Mouse (Mus musculus) embryonic facial prominence, embryonic 12.5 days (tissue): ENCODE data around the gene Tsc1. TPM values are rescaled to one million over a fixed set of nuclear protein-coding genes. Genes with fewer than 3 reads are reported as not detected.

Source experiments
- ATAC-seq: fragments of 200-750 bp; cut with Nextera tagmentation; 2 replicates; pipeline ENCODE4 v1.8.0; 2017; ENCODE audit not compliant: insufficient number of reproducible peaks, insufficient read depth, low FRiP score, low TSS enrichment
- H3K27ac ChIP-seq: fragments of 300-500 bp; sonication (generic); 2 replicates; pipeline ENCODE4 v1.5.1; 2016; ENCODE audit warnings: mild to moderate bottlenecking
- H3K27me3 ChIP-seq: fragments of 300-500 bp; sonication (generic); 2 replicates; pipeline ENCODE4 v1.6.1; 2016; ENCODE audit warnings: mild to moderate bottlenecking, moderate library complexity
- H3K36me3 ChIP-seq: fragments of 300-500 bp; sonication (generic); 2 replicates; pipeline ENCODE4 v1.6.1; 2016; ENCODE audit warnings: mild to moderate bottlenecking
- H3K4me1 ChIP-seq: fragments of 300-500 bp; sonication (generic); 2 replicates; pipeline ENCODE4 v1.6.1; 2016
- H3K4me2 ChIP-seq: fragments of 300-500 bp; sonication (generic); replicated peaks from 2 replicates; pipeline ENCODE4 v1.6.1; 2016; ENCODE audit warnings: mild to moderate bottlenecking, moderate library complexity
- H3K4me3 ChIP-seq: fragments of 300-500 bp; sonication (generic); 2 replicates; pipeline ENCODE4 v1.5.1; 2016; ENCODE audit warnings: mild to moderate bottlenecking
- H3K9ac ChIP-seq: fragments of 300-500 bp; sonication (generic); 2 replicates; pipeline ENCODE4 v1.6.1; 2016; ENCODE audit warnings: mild to moderate bottlenecking, moderate library complexity
- H3K9me3 ChIP-seq: fragments of 300-500 bp; sonication (generic); 2 replicates; pipeline ENCODE4 v1.6.1; 2016; ENCODE audit warnings: mild to moderate bottlenecking, moderate library complexity
- WGBS: fragments of 180-500 bp; shearing (Covaris S2); methylation state at CpG from one replicate; pipeline ENCODE4 v1.1.7; 2016; 5-methylcytosine and 5-hydroxymethylcytosine counted together
- polyA plus RNA-seq: library from polyadenylated mRNA; unstranded; fragments of >200 nt; fragmentation: Nextera tagmentation; extraction: Ambion mirVana; gene quantifications from 2 replicates; pipeline ENCODE4 v1.2.1, GENCODE M21; 2016

Gene Tsc1
- polyA plus RNA-seq, 1 experiment from 2014 or later: 25.3 TPM

DNA sequence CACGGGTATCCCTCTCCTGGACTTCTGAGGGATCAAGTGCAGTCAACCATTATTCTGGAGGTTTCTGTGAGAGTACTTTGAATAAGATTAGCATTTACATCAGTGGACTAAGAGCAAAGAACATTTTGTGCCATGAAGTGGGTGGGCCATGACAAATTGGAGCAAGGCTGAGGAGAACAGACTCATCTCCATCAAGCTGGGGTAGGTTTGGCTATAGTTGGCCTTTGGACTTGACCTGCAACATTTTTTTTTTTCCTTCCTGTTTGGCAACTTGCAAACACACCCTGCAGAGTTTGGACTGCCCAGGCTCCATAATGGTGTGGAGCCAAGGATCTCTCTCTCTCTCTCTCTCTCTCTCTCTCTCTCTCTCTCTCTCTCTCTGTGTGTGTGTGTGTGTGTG is 8.4 kb upstream of the Tsc1 start:
- H3K4me3 ChIP-seq: no peak overlapping the region
- 67% methylated on average over 1 of the region's 1 CpGs for WGBS
- H3K27ac ChIP-seq: no peak overlapping the region
- no peaks in the 10 kb centered on the region for H3K27me3 ChIP-seq
- no peaks in the 10 kb centered on the region for H3K36me3 ChIP-seq
- H3K4me1 ChIP-seq: peaks cover 10% of the 10 kb centered on the region; the same call in 1 of the 2 replicates
- no peak overlapping the region for H3K9ac ChIP-seq
- no peak for ATAC-seq
- H3K9me3 ChIP-seq: no peaks in the 10 kb centered on the region
- H3K4me2 ChIP-seq: no peak overlapping the region

DNA sequence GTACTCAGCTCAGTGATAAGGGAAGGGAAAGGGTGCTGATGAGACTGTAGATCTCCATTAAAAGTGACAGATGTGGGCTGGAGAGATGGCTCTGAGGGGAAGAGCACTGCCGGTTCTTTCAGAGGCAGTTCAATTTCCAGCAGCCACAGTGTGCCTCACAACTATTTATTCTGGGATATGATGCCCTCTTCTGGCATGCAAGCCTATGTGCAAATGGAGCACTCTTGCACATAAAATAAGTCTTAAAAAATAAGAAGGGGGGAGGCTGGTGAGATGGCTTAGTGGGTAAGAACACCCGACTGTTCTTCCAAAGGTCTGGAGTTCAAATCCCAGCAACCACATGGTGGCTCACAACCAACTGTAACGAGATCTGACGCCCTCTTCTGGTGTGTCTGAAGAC is 7.9 kb upstream of the Tsc1 start:
- 57% methylated on average over 4 of the region's 4 CpGs for WGBS
- H3K9me3 ChIP-seq: no peaks in the 10 kb centered on the region
- no peaks in the 10 kb centered on the region for H3K27me3 ChIP-seq
- no peak overlapping the region for H3K9ac ChIP-seq
- no peak overlapping the region for H3K27ac ChIP-seq
- peaks cover 15% of the 10 kb centered on the region; the same call in 1 of the 2 replicates for H3K4me1 ChIP-seq
- ATAC-seq: no peak
- H3K4me3 ChIP-seq: no peak overlapping the region
- no peak overlapping the region for H3K4me2 ChIP-seq
- no peaks in the 10 kb centered on the region for H3K36me3 ChIP-seq

DNA sequence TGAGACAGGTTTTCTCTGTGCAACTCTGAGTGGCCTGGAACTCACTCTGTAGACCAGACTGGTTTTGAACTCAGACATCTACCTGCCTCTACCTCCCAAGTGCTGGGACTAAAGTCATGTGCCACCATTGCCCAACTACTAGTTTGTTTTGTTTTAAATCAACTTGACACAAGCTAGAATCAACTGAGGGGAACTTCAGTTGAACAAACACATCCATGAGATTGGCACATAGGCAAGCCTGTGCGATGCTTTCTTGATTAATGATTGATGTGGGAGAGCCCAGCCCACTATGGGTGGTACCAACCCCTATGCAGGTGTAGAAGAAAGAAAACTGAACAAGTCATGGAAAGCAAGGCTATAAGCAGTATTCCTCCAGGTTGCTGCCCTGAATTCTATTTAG is 5.8 kb upstream of the Tsc1 start:
- peaks cover 19% of the 10 kb centered on the region; the same call in 1 of the 2 replicates for H3K4me1 ChIP-seq
- no peak for ATAC-seq
- no peak overlapping the region for H3K4me2 ChIP-seq
- H3K36me3 ChIP-seq: no peaks in the 10 kb centered on the region
- no peaks in the 10 kb centered on the region for H3K9me3 ChIP-seq
- 89% methylated on average over 1 of the region's 1 CpGs for WGBS
- no peak overlapping the region for H3K27ac ChIP-seq
- H3K27me3 ChIP-seq: no peaks in the 10 kb centered on the region
- no peak overlapping the region for H3K9ac ChIP-seq
- H3K4me3 ChIP-seq: no peak overlapping the region

DNA sequence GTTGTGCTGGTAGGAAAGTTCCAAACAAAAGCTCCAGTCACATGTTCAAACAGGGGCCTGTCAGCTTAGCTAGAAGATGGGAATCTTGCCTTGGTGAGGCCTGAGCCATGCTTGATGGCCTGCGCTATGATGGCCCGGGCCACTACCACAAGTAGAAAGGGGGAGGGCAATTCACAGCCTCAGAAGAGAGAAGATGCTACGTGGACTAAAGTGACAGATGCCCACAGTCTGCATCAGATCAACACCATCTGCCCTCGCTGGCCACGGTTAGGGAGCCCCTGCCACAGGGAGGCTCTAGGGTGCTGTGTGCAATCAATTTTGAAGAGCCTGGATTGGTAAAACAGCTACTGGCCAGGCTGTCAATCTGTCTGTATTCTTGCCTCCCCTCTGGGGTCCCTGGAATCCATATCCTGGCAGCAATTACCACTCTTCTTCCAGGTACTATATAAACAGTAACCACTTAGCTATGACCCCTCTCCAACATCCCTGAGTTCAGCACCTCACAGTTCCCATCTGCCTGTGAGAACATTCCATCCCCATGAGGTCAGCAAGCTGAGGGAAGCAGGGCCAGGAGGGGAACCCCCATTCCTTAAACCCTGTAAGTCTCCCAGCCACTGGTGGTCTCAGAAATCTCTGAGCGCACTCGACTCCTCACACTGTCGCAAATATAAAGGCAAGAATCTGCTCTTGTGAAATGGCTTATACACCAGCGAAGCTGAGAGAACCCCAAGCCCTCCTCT is 3.8 kb upstream of the Tsc1 start:
- H3K27me3 ChIP-seq: no peaks in the 10 kb centered on the region

DNA sequence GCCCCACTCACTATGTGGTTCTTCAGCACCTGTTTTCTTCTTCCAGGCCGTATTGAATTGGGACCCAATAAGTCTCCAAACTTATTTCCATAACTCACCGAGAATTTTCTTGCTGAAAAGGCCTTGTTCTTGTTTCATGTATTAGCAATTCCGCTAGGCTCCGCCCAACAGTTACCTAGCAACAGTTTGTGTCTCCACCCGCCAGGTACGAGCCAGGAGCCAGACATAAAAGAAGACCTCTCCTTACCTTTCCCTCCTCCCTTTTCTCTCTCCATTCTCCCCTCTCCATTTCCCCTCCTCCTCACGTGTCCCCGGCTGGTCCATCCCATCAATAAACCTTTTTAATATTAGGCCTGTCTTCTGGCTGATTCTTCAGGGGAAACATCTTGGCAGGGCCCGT is 2.7 kb upstream of the Tsc1 start:
- Histone ChIP-seq H3K4me3 (peak overlapping the region; percentile 9; the same call in 1 of the 2 replicates), H3K36me3 (no peaks in the 10 kb centered on the region), H3K4me2 (peak overlapping the region; percentile 45), H3K9me3 (no peaks in the 10 kb centered on the region), H3K9ac (0 out of 2 replicates have a peak overlapping the region, but pooled peaks have one; percentile 30), H3K4me1 (peaks cover 30% of the 10 kb centered on the region; the same call in 1 of the 2 replicates), H3K27ac (peak overlapping the region; percentile 57; the same call in 1 of the 2 replicates), H3K27me3 (no peaks in the 10 kb centered on the region)
- 15% methylated on average over 9 of the region's 9 CpGs for WGBS
- no peak for ATAC-seq

More for the DNA sequence above, 3.8 kb upstream of the Tsc1 start:
- Histone ChIP-seq H3K4me2 (no peak overlapping the region), H3K9ac (no peak overlapping the region), H3K4me1 (peaks cover 22% of the 10 kb centered on the region; the same call in 1 of the 2 replicates), H3K27ac (no peak overlapping the region), H3K9me3 (no peaks in the 10 kb centered on the region), H3K36me3 (no peaks in the 10 kb centered on the region), H3K4me3 (no peak overlapping the region)
- no peak for ATAC-seq
- 75% methylated on average over 9 of the region's 9 CpGs for WGBS

DNA sequence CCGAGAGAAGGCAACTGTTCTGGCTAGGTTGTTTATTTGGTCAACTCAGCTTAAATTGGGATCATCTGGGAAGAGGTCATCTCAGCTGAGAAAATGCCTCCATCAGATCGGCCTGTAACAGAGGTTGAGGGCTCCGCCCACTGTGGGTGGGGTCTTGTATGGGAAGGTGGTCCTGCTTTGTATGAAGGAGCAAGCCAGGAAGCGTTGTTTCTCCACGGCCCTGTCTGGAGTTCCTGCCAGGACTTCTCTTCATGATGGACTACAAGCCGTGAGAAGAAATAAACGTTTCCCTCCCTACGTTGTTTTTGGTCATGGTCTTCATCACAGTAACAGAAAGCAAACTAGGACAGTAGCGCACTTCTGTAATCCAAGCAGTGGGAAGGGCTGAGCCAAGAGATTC is 2.1 kb upstream of the Tsc1 start:
- H3K27me3 ChIP-seq: no peaks in the 10 kb centered on the region
- no peaks in the 10 kb centered on the region for H3K36me3 ChIP-seq
- H3K9me3 ChIP-seq: no peaks in the 10 kb centered on the region
- WGBS: 4% methylated on average over 9 of the region's 9 CpGs
- peak overlapping the region; percentile 45 for H3K4me2 ChIP-seq
- peak overlapping the region; percentile 9; the same call in 1 of the 2 replicates for H3K4me3 ChIP-seq
- 0 out of 2 replicates have a peak overlapping the region, but pooled peaks have one; percentile 30 for H3K9ac ChIP-seq
- no peak for ATAC-seq
- peaks cover 30% of the 10 kb centered on the region; the same call in 1 of the 2 replicates for H3K4me1 ChIP-seq
- H3K27ac ChIP-seq: peak overlapping the region; percentile 57; the same call in 1 of the 2 replicates

DNA sequence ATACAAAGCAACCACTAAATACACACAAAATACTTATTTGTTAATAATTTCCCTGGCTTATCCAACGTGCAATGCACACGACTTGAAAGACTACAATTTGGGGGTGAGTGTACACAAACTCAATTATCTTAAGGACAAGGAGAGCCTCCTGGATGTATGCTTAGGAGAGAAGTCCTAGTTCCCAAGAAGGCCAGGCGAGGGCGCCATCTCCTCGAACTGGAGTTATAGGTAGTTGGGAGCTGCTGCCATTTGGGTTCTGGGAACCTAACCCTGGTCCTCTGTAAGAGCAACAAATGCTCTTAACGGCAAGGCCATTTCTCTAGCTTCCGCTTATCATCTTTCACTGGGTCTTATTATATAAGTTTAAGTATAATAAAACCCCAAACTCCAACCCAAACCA is 1.2 kb upstream of the Tsc1 start:
- WGBS: 48% methylated on average over 7 of the region's 7 CpGs
- H3K9me3 ChIP-seq: no peaks in the 10 kb centered on the region
- peaks cover 30% of the 10 kb centered on the region; the same call in 1 of the 2 replicates for H3K4me1 ChIP-seq
- H3K36me3 ChIP-seq: no peaks in the 10 kb centered on the region
- no peak overlapping the region for H3K4me3 ChIP-seq
- H3K4me2 ChIP-seq: no peak overlapping the region
- no peak for ATAC-seq
- H3K27me3 ChIP-seq: no peaks in the 10 kb centered on the region
- no peak overlapping the region for H3K27ac ChIP-seq
- H3K9ac ChIP-seq: no peak overlapping the region

DNA sequence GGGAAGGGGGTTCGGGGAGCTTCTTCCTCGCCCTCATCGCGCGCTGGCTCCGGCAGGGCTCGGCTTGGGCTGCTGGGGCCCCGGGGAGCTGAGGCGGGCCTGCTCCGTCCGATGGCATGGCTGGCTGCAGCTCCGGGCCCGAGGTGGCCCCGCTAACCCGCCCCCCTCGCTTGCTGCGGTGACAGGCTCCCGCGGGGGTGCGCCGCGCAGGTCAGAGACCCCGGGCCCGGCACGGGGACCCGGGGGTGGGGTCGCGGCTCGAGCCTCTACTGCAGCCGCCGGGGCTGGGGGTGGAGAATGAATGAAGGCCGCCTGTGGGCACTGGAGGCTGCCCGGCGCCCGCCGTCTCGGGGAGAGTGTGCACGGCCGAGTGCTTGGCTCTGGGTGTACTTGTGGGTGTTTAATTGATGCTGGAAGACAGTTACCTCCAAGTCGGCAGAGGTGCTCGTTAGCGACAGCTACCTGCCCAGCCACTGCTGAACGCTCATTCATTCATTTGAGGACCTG is 460 bp downstream of the Tsc1 start:
- H3K36me3 ChIP-seq: no peaks in the 10 kb centered on the region
- whole genome bisulfite sequencing: under 1% methylated on average over 41 of the region's 43 CpGs
- H3K4me1 ChIP-seq: peaks cover 30% of the 10 kb centered on the region; the same call in 1 of the 2 replicates
- peak overlapping the region; percentile 97 for H3K9ac ChIP-seq
- H3K27me3 ChIP-seq: no peaks in the 10 kb centered on the region
- peak; percentile 65 for ATAC-seq
- peak overlapping the region; percentile 93 for H3K27ac ChIP-seq
- peak overlapping the region; percentile 100 for H3K4me3 ChIP-seq
- H3K4me2 ChIP-seq: peak overlapping the region; percentile 84
- H3K9me3 ChIP-seq: no peaks in the 10 kb centered on the region

DNA sequence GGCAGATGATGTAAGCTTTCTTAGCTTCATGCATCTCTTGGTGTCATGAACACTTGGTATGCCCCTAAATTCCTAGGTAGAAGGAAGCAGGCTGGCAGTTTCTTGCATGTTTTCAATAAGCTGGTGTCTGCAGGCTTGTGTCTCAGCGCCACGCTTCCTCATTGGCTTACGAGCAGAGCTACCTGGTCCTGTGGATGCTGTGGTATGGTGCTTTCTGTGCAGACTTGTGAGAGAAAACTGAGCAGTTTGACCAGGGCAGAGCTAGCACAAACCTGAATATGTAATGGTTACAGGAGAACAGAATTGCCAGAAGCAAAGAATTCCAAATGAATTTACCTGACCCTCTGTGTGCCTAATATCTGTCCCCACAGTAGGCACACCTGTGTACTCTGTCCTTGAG is 2.1 kb downstream of the Tsc1 start:
- H3K4me1 ChIP-seq: peaks cover 19% of the 10 kb centered on the region; the same call in 1 of the 2 replicates
- H3K4me3 ChIP-seq: no peak overlapping the region
- H3K27ac ChIP-seq: no peak overlapping the region
- 75% methylated on average over 3 of the region's 3 CpGs for WGBS
- no peak overlapping the region for H3K4me2 ChIP-seq
- no peak overlapping the region for H3K9ac ChIP-seq
- H3K27me3 ChIP-seq: no peaks in the 10 kb centered on the region
- no peaks in the 10 kb centered on the region for H3K9me3 ChIP-seq
- ATAC-seq: no peak
- H3K36me3 ChIP-seq: no peaks in the 10 kb centered on the region

DNA sequence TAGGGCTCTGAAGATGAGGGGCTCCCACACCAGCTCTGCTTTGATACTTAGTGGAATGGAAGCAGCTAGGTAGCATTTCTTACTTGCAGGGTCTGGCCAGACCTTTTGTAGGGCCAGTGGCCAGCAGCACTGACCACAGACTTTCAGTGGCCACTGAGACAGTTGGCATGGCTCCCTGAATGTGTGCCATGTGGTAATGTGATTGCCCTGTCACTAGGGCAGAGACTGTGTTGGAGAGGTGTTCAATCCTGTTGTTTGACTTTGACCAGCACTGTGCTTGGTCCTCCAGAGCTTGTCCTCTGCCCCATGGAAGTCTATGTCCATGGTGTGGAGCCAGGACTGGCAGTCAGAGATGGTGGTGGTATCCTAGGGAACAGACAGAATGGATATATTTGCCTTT is 9.5 kb downstream of the Tsc1 start:
- ATAC-seq: no peak

DNA sequence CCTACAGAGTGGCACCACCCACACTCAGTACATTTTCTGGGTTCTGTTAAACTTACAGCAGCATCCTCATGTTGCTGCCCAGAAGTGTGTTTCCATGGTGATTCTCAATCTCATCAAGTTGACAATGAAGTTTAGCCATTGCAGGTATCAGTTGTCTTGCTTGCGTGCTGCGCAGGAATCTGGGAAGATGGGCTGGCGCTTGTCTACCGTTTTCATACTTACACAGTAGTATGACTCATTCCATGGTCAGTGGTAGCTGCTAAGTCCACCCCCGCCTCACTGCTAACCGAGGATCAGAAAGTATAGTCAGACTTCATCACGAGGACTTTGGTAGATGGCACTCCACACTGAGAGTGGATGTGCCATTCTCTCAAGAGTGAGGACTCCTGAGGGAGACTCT is 12.3 kb downstream of the Tsc1 start:
- Histone ChIP-seq H3K4me2 (no peak overlapping the region), H3K4me1 (no peaks in the 10 kb centered on the region), H3K9ac (no peak overlapping the region), H3K27ac (no peak overlapping the region), H3K9me3 (no peaks in the 10 kb centered on the region), H3K4me3 (no peak overlapping the region), H3K36me3 (peaks cover 27% of the 10 kb centered on the region), H3K27me3 (no peaks in the 10 kb centered on the region)
- 94% methylated on average over 7 of the region's 7 CpGs for WGBS
- no peak for ATAC-seq

More for the DNA sequence above, 9.5 kb downstream of the Tsc1 start:
- Histone ChIP-seq H3K27ac (no peak overlapping the region), H3K9ac (no peak overlapping the region), H3K4me2 (no peak overlapping the region), H3K4me3 (no peak overlapping the region), H3K27me3 (no peaks in the 10 kb centered on the region), H3K36me3 (peaks cover 11% of the 10 kb centered on the region), H3K9me3 (no peaks in the 10 kb centered on the region), H3K4me1 (no peaks in the 10 kb centered on the region)

DNA sequence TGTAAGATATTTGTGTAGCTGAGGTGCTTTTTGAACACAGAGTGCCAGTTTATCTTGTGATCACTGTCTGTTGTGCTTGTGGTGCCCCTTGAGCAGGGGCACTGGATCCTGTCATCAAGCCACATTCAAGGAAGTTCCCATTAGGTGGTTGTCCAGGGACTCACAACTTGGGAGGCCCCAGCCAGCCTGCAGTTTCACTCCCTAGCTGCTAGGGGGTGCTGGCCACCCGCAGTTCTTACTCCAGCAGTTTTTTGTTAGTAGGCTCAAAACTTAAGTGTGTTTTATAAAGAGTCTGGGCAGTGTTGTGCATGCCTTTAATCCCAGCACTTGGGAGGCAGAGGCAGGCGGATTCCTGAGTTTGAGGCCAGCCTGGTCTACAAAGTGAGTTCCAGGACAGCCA is 13.3 kb downstream of the Tsc1 start:
- H3K36me3 ChIP-seq: peaks cover 36% of the 10 kb centered on the region
- no peak for ATAC-seq
- H3K27ac ChIP-seq: no peak overlapping the region
- no peaks in the 10 kb centered on the region for H3K27me3 ChIP-seq
- H3K4me3 ChIP-seq: no peak overlapping the region
- WGBS: 79% methylated on average over 2 of the region's 2 CpGs
- H3K9me3 ChIP-seq: no peaks in the 10 kb centered on the region
- H3K4me1 ChIP-seq: no peaks in the 10 kb centered on the region
- no peak overlapping the region for H3K4me2 ChIP-seq
- H3K9ac ChIP-seq: no peak overlapping the region
